Mouse (Mus musculus): ENCODE data around the gene Pde6h.

- TF ChIP-seq CTCF (IDR thresholded peaks at IDR 0.05; ENCODE audit: low read depth, low read length): no peak
- no peak for TF ChIP-seq POLR2A (IDR thresholded peaks at IDR 0.05; ENCODE audit: extremely low read depth, insufficient read depth, low read length)
Measured at GRCm38 (mm10) chr6:136892002-136892401, 31.6 kb upstream of the Pde6h start.

Measured in liver, adult 2 months (tissue).